Mouse (Mus musculus): ENCODE results near the gene Wdr76. TPM values are rescaled to one million over a fixed set of nuclear protein-coding genes. Genes with fewer than 3 reads are reported as not detected.
"Not testable (repeated sequence)": the region's sequence is repeated elsewhere in the genome, so short reads cannot be mapped to it uniquely, and the experiment has no call there.

The Wdr76 gene
- polyA plus RNA-seq, 1 experiment from 2014 or later = 12.6 TPM

DNA sequence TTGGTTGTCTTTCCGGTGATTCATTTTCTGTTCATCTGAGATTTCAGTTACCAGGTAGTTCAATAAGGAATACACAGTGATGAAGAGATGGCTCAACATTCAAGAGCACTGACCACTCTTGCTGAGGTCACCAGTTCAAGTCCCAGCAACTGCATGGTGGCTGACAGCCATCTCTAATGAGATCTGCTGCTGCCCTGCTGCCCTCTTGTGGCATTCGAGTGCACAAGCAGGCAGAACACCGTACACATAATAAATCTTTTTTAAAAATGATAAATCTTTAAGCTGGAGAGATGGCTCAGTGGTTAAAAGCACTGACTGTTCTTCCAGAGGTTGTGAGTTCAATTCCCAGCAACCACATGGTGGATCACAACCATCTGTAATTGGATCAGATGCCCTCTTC is 26.0 kb upstream of the Wdr76 start:
- H3K27me3 ChIP-seq (ENCODE audit: control insufficient read depth, insufficient read depth, low read length) = no peaks in the 10 kb centered on the region
- H3K9ac ChIP-seq (ENCODE audit: low read depth, low read length) = no peak overlapping the region
- DNase-seq (ENCODE audit: low spot score) = peak; percentile 35
- ATAC-seq (ENCODE audit: low FRiP score) = no peak
- WGBS = 64% methylated on average over 3 of the region's 3 CpGs
- no peak overlapping the region for H3K27ac ChIP-seq (ENCODE audit: low read depth, low read length)
- H3K4me1 ChIP-seq (replicated peaks; ENCODE audit: control insufficient read depth, insufficient read depth, low read length) = no peaks in the 10 kb centered on the region
- H3K36me3 ChIP-seq (ENCODE audit: control insufficient read depth, insufficient read depth, low read length) = no peaks in the 10 kb centered on the region
- no peak overlapping the region for H3K4me3 ChIP-seq (ENCODE audit: low read depth, low read length)
- H3K9me3 ChIP-seq (ENCODE audit: control insufficient read depth, low read length) = no peaks in the 10 kb centered on the region
- H3K4me2 ChIP-seq (replicated peaks; ENCODE audit: low read depth, low read length) = no peak overlapping the region

DNA sequence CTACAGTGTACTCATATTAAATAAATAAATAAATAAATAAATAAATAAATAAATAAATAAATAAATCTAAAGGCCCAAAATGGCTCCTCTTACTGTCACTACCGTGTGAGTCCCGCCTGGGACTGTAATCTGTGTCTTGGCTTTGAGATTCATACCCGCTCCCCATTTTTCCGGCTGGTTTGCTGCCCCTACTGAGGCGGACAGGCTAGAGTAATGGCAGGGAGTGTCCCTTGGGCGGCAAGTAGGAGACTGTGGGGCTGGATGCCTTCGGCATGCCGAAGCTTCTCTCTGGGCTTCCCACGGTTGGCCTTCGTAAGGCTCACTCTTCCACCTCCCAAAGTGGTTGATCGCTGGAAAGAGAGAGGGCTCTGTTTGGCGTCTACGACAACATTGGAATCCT is 25.6 kb upstream of the Wdr76 start:
- 87% methylated on average over 13 of the region's 13 CpGs for WGBS
- H3K4me1 ChIP-seq (replicated peaks; ENCODE audit: control insufficient read depth, insufficient read depth, low read length); H3K4me3 ChIP-seq (ENCODE audit: low read depth, low read length): not testable (repeated sequence)

DNA sequence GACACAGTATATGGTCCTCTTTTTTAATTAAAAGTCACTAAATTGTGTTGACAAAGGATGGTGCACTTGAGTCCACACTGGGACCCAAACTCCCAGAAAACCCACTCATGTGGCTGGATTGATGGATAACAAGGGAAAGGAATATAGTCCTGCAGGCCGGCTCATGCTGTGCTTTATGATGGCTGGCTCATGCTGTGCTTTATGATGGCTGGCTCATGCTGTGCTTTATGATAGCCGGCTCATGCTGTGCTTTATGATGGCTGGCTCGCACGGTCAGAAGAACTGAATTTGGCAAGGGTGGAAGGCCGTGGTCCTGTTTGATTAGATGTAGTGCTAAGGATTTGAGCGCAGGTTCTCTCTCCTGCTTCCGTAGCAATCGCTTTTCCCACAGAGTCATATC is 22.9 kb upstream of the Wdr76 start:
- Histone ChIP-seq H3K27ac (ENCODE audit: low read depth, low read length) (no peak overlapping the region), H3K4me3 (ENCODE audit: low read depth, low read length) (no peak overlapping the region), H3K4me1 (replicated peaks; ENCODE audit: control insufficient read depth, insufficient read depth, low read length) (no peaks in the 10 kb centered on the region), H3K4me2 (replicated peaks; ENCODE audit: low read depth, low read length) (no peak overlapping the region), H3K27me3 (ENCODE audit: control insufficient read depth, insufficient read depth, low read length) (no peaks in the 10 kb centered on the region), H3K36me3 (ENCODE audit: control insufficient read depth, insufficient read depth, low read length) (no peaks in the 10 kb centered on the region), H3K9me3 (ENCODE audit: control insufficient read depth, low read length) (no peaks in the 10 kb centered on the region), H3K9ac (ENCODE audit: low read depth, low read length) (no peak overlapping the region)
- DNase-seq (ENCODE audit: low spot score) (no peak), ATAC-seq (ENCODE audit: low FRiP score) (no peak)
- WGBS = 39% methylated on average over 8 of the region's 8 CpGs

More for the DNA sequence above, 25.6 kb upstream of the Wdr76 start:
- ATAC-seq (ENCODE audit: low FRiP score); H3K9me3 ChIP-seq (ENCODE audit: control insufficient read depth, low read length); H3K9ac ChIP-seq (ENCODE audit: low read depth, low read length); H3K27ac ChIP-seq (ENCODE audit: low read depth, low read length); H3K27me3 ChIP-seq (ENCODE audit: control insufficient read depth, insufficient read depth, low read length); H3K4me2 ChIP-seq (replicated peaks; ENCODE audit: low read depth, low read length); DNase-seq (ENCODE audit: low spot score); H3K36me3 ChIP-seq (ENCODE audit: control insufficient read depth, insufficient read depth, low read length): not testable (repeated sequence)

DNA sequence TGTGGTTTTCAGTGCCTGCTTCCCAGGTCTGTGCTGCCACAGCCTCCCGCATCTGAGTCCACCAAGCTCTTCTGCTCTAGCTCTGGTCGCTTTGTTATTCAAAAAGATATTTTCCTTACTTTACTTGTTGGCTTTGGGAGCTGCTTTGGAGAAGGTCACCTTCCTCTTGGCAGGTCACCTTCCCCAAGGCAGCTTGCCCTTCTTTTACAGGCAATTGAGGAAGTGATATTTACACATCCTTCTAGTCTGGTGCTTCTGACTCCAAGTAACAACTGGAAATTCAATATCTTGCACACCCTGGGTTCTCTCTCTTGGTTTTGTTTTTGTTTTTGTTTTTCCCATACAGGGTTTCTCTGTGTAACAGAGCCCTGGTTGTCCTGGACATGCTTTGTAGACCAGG is 22.1 kb upstream of the Wdr76 start:
- no CpG with 5 or more reads among the region's 2 CpGs for WGBS
- H3K27ac ChIP-seq (ENCODE audit: low read depth, low read length); ATAC-seq (ENCODE audit: low FRiP score); H3K4me1 ChIP-seq (replicated peaks; ENCODE audit: control insufficient read depth, insufficient read depth, low read length); H3K9me3 ChIP-seq (ENCODE audit: control insufficient read depth, low read length); H3K27me3 ChIP-seq (ENCODE audit: control insufficient read depth, insufficient read depth, low read length); H3K4me2 ChIP-seq (replicated peaks; ENCODE audit: low read depth, low read length); H3K36me3 ChIP-seq (ENCODE audit: control insufficient read depth, insufficient read depth, low read length); H3K4me3 ChIP-seq (ENCODE audit: low read depth, low read length); DNase-seq (ENCODE audit: low spot score); H3K9ac ChIP-seq (ENCODE audit: low read depth, low read length): not testable (repeated sequence)

DNA sequence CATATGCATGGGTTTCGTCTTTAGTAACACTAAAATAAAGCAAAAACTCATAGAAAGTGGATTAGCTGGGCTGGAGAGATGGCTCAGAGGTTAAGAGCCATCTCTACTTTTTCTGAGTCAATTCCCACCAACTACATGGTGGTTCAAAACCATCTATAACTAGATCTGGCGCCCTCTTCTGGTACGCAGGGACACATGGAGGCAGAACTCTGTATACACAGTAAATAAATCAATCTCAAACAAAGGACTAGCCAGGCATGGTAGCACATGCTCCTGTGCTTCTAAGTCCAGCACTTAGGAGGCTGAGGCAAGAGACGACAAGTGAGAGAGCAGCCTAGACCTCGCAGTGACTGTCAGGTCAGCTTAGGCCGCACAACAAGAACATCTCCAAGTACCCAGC is 5.0 kb upstream of the Wdr76 start:
- H3K27ac ChIP-seq (ENCODE audit: low read depth, low read length); ATAC-seq (ENCODE audit: low FRiP score); H3K27me3 ChIP-seq (ENCODE audit: control insufficient read depth, insufficient read depth, low read length); H3K4me3 ChIP-seq (ENCODE audit: low read depth, low read length); H3K9me3 ChIP-seq (ENCODE audit: control insufficient read depth, low read length); H3K36me3 ChIP-seq (ENCODE audit: control insufficient read depth, insufficient read depth, low read length); H3K9ac ChIP-seq (ENCODE audit: low read depth, low read length); H3K4me1 ChIP-seq (replicated peaks; ENCODE audit: control insufficient read depth, insufficient read depth, low read length); DNase-seq (ENCODE audit: low spot score); H3K4me2 ChIP-seq (replicated peaks; ENCODE audit: low read depth, low read length): not testable (repeated sequence)
- 100% methylated on average over 1 of the region's 6 CpGs for WGBS

DNA sequence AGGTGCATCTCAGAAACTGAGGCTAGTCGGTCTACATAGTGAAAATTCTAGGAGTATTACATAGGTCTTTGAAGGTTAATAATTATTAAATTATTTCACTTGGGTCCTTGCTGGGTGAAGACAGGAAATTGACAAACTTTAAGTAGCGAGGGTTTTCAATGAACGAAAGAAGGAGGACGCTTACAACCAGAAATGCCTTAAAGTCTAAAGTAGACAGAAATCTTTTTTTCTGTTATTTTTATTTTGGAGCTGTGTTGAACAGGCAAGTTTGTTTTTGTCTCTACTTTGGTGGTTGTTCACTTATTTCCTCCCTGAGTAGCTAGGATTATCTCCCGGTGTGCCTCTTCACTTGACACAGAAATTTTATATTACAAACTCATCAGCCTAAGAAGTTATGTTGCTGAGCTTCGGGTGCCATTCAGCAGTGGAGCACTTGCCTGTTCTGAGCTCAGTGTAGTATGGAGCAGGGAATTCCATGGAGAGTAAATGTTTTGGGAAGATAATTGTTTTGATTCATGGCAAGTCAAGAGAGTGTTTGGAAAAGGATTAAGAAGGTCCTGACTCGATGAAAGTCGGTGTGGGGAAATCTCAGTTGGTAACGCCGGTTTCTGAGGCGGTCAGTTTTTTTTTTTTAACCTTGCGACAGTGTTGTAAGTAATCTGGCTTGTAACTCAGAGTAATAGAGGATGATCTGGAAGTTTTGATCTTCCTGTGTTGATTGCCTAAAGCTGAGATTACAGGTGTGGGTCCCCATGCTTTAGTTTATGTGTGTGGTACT is 839 bp downstream of the Wdr76 start:
- H3K27ac ChIP-seq (ENCODE audit: low read depth, low read length) = no peak overlapping the region
- no peak for DNase-seq (ENCODE audit: low spot score)
- WGBS = 39% methylated on average over 12 of the region's 12 CpGs

DNA sequence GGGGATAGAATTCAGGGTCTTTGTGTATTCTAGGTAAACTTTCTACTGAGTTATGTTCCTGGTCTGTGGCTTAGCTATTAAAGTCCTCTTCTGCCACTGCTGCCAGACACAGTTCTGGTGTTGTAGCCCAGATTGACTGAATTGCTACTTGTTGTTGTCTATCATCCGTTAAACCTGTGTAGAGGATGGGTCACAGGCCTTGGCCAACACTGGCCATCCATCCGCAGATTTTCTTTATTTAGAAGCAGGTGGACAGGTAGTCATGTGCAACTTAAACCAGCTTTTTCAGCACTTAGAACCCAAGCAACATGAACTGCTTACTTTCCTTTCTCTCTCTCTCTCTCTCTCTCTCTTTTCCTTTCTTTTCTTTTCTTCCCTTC is 1.4 kb downstream of the Wdr76 start:
- ATAC-seq (ENCODE audit: low FRiP score) = no peak
- Histone ChIP-seq H3K27me3 (ENCODE audit: control insufficient read depth, insufficient read depth, low read length) (no peaks in the 10 kb centered on the region), H3K27ac (ENCODE audit: low read depth, low read length) (no peak overlapping the region), H3K4me1 (replicated peaks; ENCODE audit: control insufficient read depth, insufficient read depth, low read length) (no peaks in the 10 kb centered on the region), H3K9ac (ENCODE audit: low read depth, low read length) (peak overlapping the region; percentile 40; the same call in 1 of the 2 replicates), H3K9me3 (ENCODE audit: control insufficient read depth, low read length) (no peaks in the 10 kb centered on the region), H3K4me3 (ENCODE audit: low read depth, low read length) (peak overlapping the region; percentile 52), H3K4me2 (replicated peaks; ENCODE audit: low read depth, low read length) (peak overlapping the region; percentile 46), H3K36me3 (ENCODE audit: control insufficient read depth, insufficient read depth, low read length) (no peaks in the 10 kb centered on the region)
- DNase-seq (ENCODE audit: low spot score) = no peak
- 78% methylated on average over 2 of the region's 2 CpGs for WGBS

More for the DNA sequence above, 839 bp downstream of the Wdr76 start:
- H3K27me3 ChIP-seq (ENCODE audit: control insufficient read depth, insufficient read depth, low read length) = no peaks in the 10 kb centered on the region
- no peaks in the 10 kb centered on the region for H3K4me1 ChIP-seq (replicated peaks; ENCODE audit: control insufficient read depth, insufficient read depth, low read length)
- peak overlapping the region; percentile 52 for H3K4me3 ChIP-seq (ENCODE audit: low read depth, low read length)
- H3K9ac ChIP-seq (ENCODE audit: low read depth, low read length) = peak overlapping the region; percentile 40
- no peaks in the 10 kb centered on the region for H3K36me3 ChIP-seq (ENCODE audit: control insufficient read depth, insufficient read depth, low read length)
- ATAC-seq (ENCODE audit: low FRiP score) = no peak
- peak overlapping the region; percentile 46 for H3K4me2 ChIP-seq (replicated peaks; ENCODE audit: low read depth, low read length)
- no peaks in the 10 kb centered on the region for H3K9me3 ChIP-seq (ENCODE audit: control insufficient read depth, low read length)

DNA sequence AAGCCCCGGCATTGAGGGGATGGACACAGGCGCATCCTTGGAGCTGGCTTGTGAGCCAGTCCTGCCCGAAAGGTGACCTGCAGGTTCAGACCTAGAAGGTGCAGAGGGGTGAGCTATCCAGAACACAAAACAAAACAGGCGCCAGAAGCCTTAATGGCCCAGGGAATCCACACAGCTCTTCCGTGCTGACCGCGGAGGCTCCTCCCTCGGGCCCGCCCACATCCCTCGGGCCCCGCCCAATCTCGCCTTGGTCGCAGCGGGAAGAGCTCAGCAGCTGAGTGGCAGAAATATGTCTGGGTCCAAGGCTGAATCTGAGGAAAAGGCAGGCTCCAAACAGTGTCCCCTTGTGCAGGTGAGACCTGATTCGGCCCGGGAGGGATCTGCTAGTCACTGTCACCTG is 3.1 kb downstream of the Wdr76 start:
- peak; percentile 66 for ATAC-seq (ENCODE audit: low FRiP score)
- no peaks in the 10 kb centered on the region for H3K4me1 ChIP-seq (replicated peaks; ENCODE audit: control insufficient read depth, insufficient read depth, low read length)

DNA sequence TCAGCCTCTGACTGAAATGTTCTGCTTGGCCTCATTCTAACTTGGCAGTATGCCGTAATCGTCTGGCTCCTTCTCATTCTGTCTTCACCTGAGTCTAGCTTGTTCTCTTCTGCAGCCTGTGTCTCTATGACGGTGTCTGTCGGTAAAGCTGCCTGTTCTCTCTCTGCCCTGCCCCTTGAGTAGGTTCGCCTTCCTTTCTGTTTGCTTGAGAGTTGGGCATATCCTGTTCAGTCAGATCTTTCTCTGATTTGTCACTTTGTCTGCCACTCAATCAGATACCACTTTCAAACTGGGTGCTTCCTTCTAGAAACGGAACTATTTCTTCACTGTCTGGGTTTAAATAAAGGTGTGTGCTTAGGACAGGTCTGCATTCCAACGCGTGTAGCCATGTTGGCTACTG is 4.9 kb downstream of the Wdr76 start:
- Histone ChIP-seq H3K36me3 (ENCODE audit: control insufficient read depth, insufficient read depth, low read length) (no peaks in the 10 kb centered on the region), H3K4me1 (replicated peaks; ENCODE audit: control insufficient read depth, insufficient read depth, low read length) (no peaks in the 10 kb centered on the region), H3K27me3 (ENCODE audit: control insufficient read depth, insufficient read depth, low read length) (no peaks in the 10 kb centered on the region), H3K4me2 (replicated peaks; ENCODE audit: low read depth, low read length) (no peak overlapping the region), H3K9ac (ENCODE audit: low read depth, low read length) (no peak overlapping the region), H3K4me3 (ENCODE audit: low read depth, low read length) (no peak overlapping the region), H3K27ac (ENCODE audit: low read depth, low read length) (no peak overlapping the region), H3K9me3 (ENCODE audit: control insufficient read depth, low read length) (no peaks in the 10 kb centered on the region)
- no peak for ATAC-seq (ENCODE audit: low FRiP score)
- no peak for DNase-seq (ENCODE audit: low spot score)
- 93% methylated on average over 8 of the region's 8 CpGs for WGBS

More for the DNA sequence above, 3.1 kb downstream of the Wdr76 start:
- DNase-seq (ENCODE audit: low spot score) = peak; percentile 77
- Histone ChIP-seq H3K4me2 (replicated peaks; ENCODE audit: low read depth, low read length) (peak overlapping the region; percentile 39), H3K27me3 (ENCODE audit: control insufficient read depth, insufficient read depth, low read length) (no peaks in the 10 kb centered on the region), H3K27ac (ENCODE audit: low read depth, low read length) (no peak overlapping the region), H3K9me3 (ENCODE audit: control insufficient read depth, low read length) (no peaks in the 10 kb centered on the region), H3K36me3 (ENCODE audit: control insufficient read depth, insufficient read depth, low read length) (no peaks in the 10 kb centered on the region), H3K4me3 (ENCODE audit: low read depth, low read length) (peak overlapping the region; percentile 15; the same call in 1 of the 2 replicates), H3K9ac (ENCODE audit: low read depth, low read length) (peak overlapping the region; percentile 11; the same call in 1 of the 2 replicates)
- 15% methylated on average over 16 of the region's 16 CpGs for WGBS

All from hindbrain, embryonic 11.5 days (tissue).